Mouse (Mus musculus): ENCODE measurements around the gene Gng13. TPM values are rescaled to one million over a fixed set of nuclear protein-coding genes. Genes with fewer than 3 reads are reported as not detected.

The Gng13 gene
- not detected in 2 replicates for polyA plus RNA-seq (2012; rRNA removed; ENCODE audit: low replicate concordance)

GRCm38 (mm10) chr17:25716711-25717637 lies at the start of gene Gng13:
Gene Gng13 (plus strand): TSS chr17:25717171.

DNA sequence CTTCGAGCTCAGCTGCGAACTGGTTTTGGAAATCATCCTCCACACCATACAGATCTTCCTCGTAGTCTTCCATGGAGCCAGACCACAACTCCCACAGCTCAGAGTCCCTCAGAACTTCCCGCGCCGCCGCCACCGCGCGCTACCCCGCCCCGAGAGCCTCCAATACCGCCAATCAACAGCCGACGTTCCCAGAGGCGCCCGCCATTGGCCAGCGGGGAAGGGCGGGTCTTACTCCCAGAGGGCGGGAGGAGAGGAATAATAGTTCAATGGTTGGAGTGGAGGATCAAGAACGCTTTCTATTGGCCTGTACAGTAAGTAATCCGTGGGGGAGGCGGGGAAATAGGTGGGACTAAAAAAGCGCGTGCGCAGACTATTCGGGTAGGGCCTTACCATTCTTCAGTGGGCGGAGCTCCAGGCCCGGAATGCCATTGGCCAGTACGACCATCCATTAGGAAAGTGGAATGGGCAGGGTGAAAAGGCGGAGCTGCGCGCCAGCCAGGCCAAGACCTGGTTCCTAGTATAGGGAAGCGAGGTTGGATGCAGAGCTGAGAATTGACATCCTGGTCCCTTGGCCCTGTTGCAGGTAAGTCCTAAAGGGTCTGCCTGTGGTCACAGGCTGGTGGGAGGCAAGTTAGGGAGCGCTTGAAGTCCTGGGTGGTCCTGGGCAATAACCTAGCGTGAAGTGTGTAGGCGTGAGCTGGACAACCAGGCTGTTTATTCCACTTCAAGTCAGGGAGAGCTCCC lies 10.5 kb downstream of the Gng13 start, which contains the start of the genes Chtf18 and Rpusd1:
Chtf18 (minus strand) TSS at position 155 of the 744 bp plus-strand sequence.
Rpusd1 (plus strand) TSS at position 406 of the 744 bp plus-strand sequence.

DNA sequence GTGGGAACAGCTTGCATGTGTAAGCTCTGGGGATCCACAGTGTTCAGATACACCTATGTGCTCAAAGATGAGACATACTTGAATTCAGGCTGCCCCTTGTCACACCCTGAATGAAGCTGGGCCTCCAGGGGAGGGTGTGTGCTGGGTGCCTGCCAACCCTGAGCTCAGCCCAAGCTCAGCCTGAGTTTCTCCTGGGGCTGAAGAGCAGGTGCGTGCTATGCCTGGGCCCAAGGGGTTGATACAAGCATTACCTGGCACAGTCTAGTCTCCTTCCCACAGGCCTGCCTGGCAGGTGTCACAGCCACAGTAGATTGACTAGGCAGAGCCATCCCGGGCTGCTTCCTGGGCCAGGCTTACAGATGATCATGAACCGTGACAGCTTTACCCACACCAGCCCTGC lies 18.8 kb downstream of the Gng13 start, which contains the start of gene Mslnl:
Mslnl (plus strand) TSS at position 298 of the 400 bp plus-strand sequence.

GRCm38 (mm10) chr17:25754241-25754640 lies 37.3 kb downstream of the Gng13 start, which contains the start of gene Msln:
Gene Msln (minus strand): TSS chr17:25754378.

Other genes with a start within 250 kb of the Gng13 start
- gene Sstr5, start 219.9 kb upstream of the Gng13 start, polyA plus RNA-seq (2012; rRNA removed; ENCODE audit: low replicate concordance): not detected in 2 replicates
- gene Sox8, start 146.5 kb upstream of the Gng13 start, polyA plus RNA-seq (2012; rRNA removed; ENCODE audit: low replicate concordance): 2.3 and 3.2 TPM in 2 replicates
- gene Lmf1, start 138.1 kb upstream of the Gng13 start, polyA plus RNA-seq (2012; rRNA removed; ENCODE audit: low replicate concordance): 25.5 and 38.9 TPM in 2 replicates
- 4.7 and 6.1 TPM in 2 replicates for gene Chtf18, start 10.2 kb downstream of the Gng13 start, polyA plus RNA-seq (2012; rRNA removed; ENCODE audit: low replicate concordance)
- gene Rpusd1, start 10.5 kb downstream of the Gng13 start, polyA plus RNA-seq (2012; rRNA removed; ENCODE audit: low replicate concordance): 41.7 and 54.2 TPM in 2 replicates
- 0.14 and 0.17 TPM in 2 replicates for gene Mslnl, start 18.9 kb downstream of the Gng13 start, polyA plus RNA-seq (2012; rRNA removed; ENCODE audit: low replicate concordance)
- gene Msln, start 37.2 kb downstream of the Gng13 start, polyA plus RNA-seq (2012; rRNA removed; ENCODE audit: low replicate concordance): 0.10 and 0.33 TPM in 2 replicates
- 20.4 and 28.7 TPM in 2 replicates for gene Narfl, start 56.6 kb downstream of the Gng13 start, polyA plus RNA-seq (2012; rRNA removed; ENCODE audit: low replicate concordance)
- gene Haghl, start 68.5 kb downstream of the Gng13 start, polyA plus RNA-seq (2012; rRNA removed; ENCODE audit: low replicate concordance): 36.0 and 41.6 TPM in 2 replicates
- gene Ccdc78, start 69.4 kb downstream of the Gng13 start, polyA plus RNA-seq (2012; rRNA removed; ENCODE audit: low replicate concordance): not detected in 2 replicates
- 114 and 133 TPM in 2 replicates for gene Fam173a, start 75.7 kb downstream of the Gng13 start, polyA plus RNA-seq (2012; rRNA removed; ENCODE audit: low replicate concordance)
- gene AC134908.4, start 78.5 kb downstream of the Gng13 start, polyA plus RNA-seq (2012; rRNA removed; ENCODE audit: low replicate concordance): 0.88 TPM in 1 of 2 replicates, not detected in the other
- 35.1 and 74.2 TPM in 2 replicates for gene Metrn, start 80.0 kb downstream of the Gng13 start, polyA plus RNA-seq (2012; rRNA removed; ENCODE audit: low replicate concordance)
- 0.97 and 1.1 TPM in 2 replicates for gene Fbxl16, start 91.9 kb downstream of the Gng13 start, polyA plus RNA-seq (2012; rRNA removed; ENCODE audit: low replicate concordance)
- 41.0 and 41.4 TPM in 2 replicates for gene Wdr24, start 106.5 kb downstream of the Gng13 start, polyA plus RNA-seq (2012; rRNA removed; ENCODE audit: low replicate concordance)
- gene Jmjd8, start 111.7 kb downstream of the Gng13 start, polyA plus RNA-seq (2012; rRNA removed; ENCODE audit: low replicate concordance): 56.2 and 97.4 TPM in 2 replicates
- gene Stub1, start 116.2 kb downstream of the Gng13 start, polyA plus RNA-seq (2012; rRNA removed; ENCODE audit: low replicate concordance): 122 and 125 TPM in 2 replicates
- gene Rhbdl1, start 120.1 kb downstream of the Gng13 start, polyA plus RNA-seq (2012; rRNA removed; ENCODE audit: low replicate concordance): 44.8 and 79.9 TPM in 2 replicates
- 63.0 and 78.8 TPM in 2 replicates for gene Gm20683, start 124.6 kb downstream of the Gng13 start, polyA plus RNA-seq (2012; rRNA removed; ENCODE audit: low replicate concordance)
- gene Rhot2, start 127.7 kb downstream of the Gng13 start, polyA plus RNA-seq (2012; rRNA removed; ENCODE audit: low replicate concordance): 85.6 and 87.3 TPM in 2 replicates
- gene Wdr90, start 144.3 kb downstream of the Gng13 start, polyA plus RNA-seq (2012; rRNA removed; ENCODE audit: low replicate concordance): 34.5 and 41.1 TPM in 2 replicates
- gene Mcrip2, start 151.6 kb downstream of the Gng13 start, polyA plus RNA-seq (2012; rRNA removed; ENCODE audit: low replicate concordance): 102 and 244 TPM in 2 replicates
- gene Mettl26, start 157.9 kb downstream of the Gng13 start, polyA plus RNA-seq (2012; rRNA removed; ENCODE audit: low replicate concordance): 71.6 and 142 TPM in 2 replicates
- gene Wfikkn1, start 163.7 kb downstream of the Gng13 start, polyA plus RNA-seq (2012; rRNA removed; ENCODE audit: low replicate concordance): 0.98 and 1.3 TPM in 2 replicates
- 36.1 and 46.6 TPM in 2 replicates for gene Rab40c, start 202.6 kb downstream of the Gng13 start, polyA plus RNA-seq (2012; rRNA removed; ENCODE audit: low replicate concordance)
- 132 and 209 TPM in 2 replicates for gene Pigq, start 227.8 kb downstream of the Gng13 start, polyA plus RNA-seq (2012; rRNA removed; ENCODE audit: low replicate concordance)
- gene Nhlrc4, start 227.8 kb downstream of the Gng13 start, polyA plus RNA-seq (2012; rRNA removed; ENCODE audit: low replicate concordance): not detected in 2 replicates
- gene A930017K11Rik, start 235.4 kb downstream of the Gng13 start, polyA plus RNA-seq (2012; rRNA removed; ENCODE audit: low replicate concordance): 0.05 TPM in 1 of 2 replicates, not detected in the other